24 mouse cellular contexts compared by ENCODE assay signal in the genomic region with DNA sequence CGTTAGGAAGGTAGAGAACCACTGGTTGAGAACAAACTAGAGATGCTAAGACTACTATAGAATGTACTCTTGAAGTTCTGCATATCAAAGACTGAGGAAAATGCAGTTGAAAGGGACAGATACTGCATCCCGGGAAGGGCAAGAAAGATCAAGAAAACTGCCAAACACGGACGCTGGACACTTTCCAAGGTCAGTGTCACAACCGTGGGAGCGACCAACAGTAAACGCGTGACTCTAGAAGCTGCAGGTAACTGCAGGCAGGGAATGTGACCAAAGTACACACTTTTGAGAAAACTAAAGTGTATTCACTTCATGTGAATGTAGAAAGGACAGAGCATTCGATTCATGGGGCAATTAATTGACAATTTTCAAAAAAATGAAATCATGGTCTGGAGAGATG.
DNase-seq lines count a peak whose midpoint lies in the region; ATAC-seq and TF ChIP-seq lines count a peak whose summit lies in the region.
"Had no signal": no experiment of that assay in that cellular context is flagged by ENCODE, and none has a peak within 500 bp of the region (broad histone marks: within the 10 kb centered on the region; RNA-seq: fewer than 3 reads in every experiment).

No protein-coding gene starts in this region.

- no peak overlapping the region for H3K4me2 ChIP-seq in liver, embryonic 12.5 days
- H3K4me2 ChIP-seq: embryonic facial prominence, embryonic 12.5 days; embryonic facial prominence, embryonic 15.5 days; forebrain, embryonic 13.5 days; heart, embryonic 12.5 days; heart, embryonic 15.5 days; hindbrain, embryonic 12.5 days; hindbrain, embryonic 15.5 days had no signal

- no peak for ATAC-seq in liver, embryonic 12.5 days
- ATAC-seq: CD4-positive, CD25-positive, alpha-beta regulatory T cell, adult 4 months; forebrain, embryonic 13.5 days; forebrain, embryonic 16.5 days had no signal

- H3K4me1 ChIP-seq in heart, embryonic 10.5 days, result no peaks in the 10 kb centered on the region
- H3K4me1 ChIP-seq in liver, adult 2 months (ENCODE audit: control insufficient read depth, insufficient read depth, low read length), result no peaks in the 10 kb centered on the region
- H3K4me1 ChIP-seq in liver, embryonic 12.5 days, result no peaks in the 10 kb centered on the region
- H3K4me1 ChIP-seq: embryonic facial prominence, embryonic 12.5 days; embryonic facial prominence, embryonic 15.5 days; forebrain, embryonic 13.5 days; heart, embryonic 12.5 days; heart, embryonic 15.5 days; hindbrain, embryonic 12.5 days; hindbrain, embryonic 15.5 days had no signal

- intact Hi-C loops in heart, postnatal 36 days (cut with DNase I), result no loop called here

- TF ChIP-seq CTCF in liver, adult 2 months (IDR thresholded peaks at IDR 0.05; ENCODE audit: low read depth, low read length), result no peak

- no peaks in the 10 kb centered on the region for H3K36me3 ChIP-seq in heart, embryonic 10.5 days
- H3K36me3 ChIP-seq in liver, adult 2 months (ENCODE audit: control insufficient read depth, insufficient read depth, low read length), result no peaks in the 10 kb centered on the region
- H3K36me3 ChIP-seq in liver, embryonic 12.5 days, result no peaks in the 10 kb centered on the region
- H3K36me3 ChIP-seq: embryonic facial prominence, embryonic 12.5 days; embryonic facial prominence, embryonic 15.5 days; heart, embryonic 12.5 days; heart, embryonic 15.5 days; hindbrain, embryonic 12.5 days; hindbrain, embryonic 15.5 days had no signal

- no peak overlapping the region for H3K27ac ChIP-seq in heart, embryonic 10.5 days
- no peak overlapping the region for H3K27ac ChIP-seq in liver, adult 2 months (replicated peaks; ENCODE audit: insufficient read depth, low read depth, low read length)
- H3K27ac ChIP-seq in liver, embryonic 12.5 days, result no peak overlapping the region
- H3K27ac ChIP-seq: embryonic facial prominence, embryonic 12.5 days; embryonic facial prominence, embryonic 15.5 days; forebrain, embryonic 13.5 days; heart, embryonic 15.5 days; hindbrain, embryonic 12.5 days; hindbrain, embryonic 15.5 days had no signal

- H3K79me2 ChIP-seq in liver, adult 2 months (ENCODE audit: control insufficient read depth, insufficient read depth, low read length), result no peaks in the 10 kb centered on the region

- no peaks in the 10 kb centered on the region for H3K9me3 ChIP-seq in heart, embryonic 10.5 days
- no peaks in the 10 kb centered on the region for H3K9me3 ChIP-seq in liver, embryonic 12.5 days (replicated peaks)
- H3K9me3 ChIP-seq: embryonic facial prominence, embryonic 12.5 days; embryonic facial prominence, embryonic 15.5 days; forebrain, embryonic 13.5 days; heart, embryonic 12.5 days; heart, embryonic 15.5 days; hindbrain, embryonic 12.5 days; hindbrain, embryonic 15.5 days had no signal

- H3K9ac ChIP-seq in liver, adult 2 months (ENCODE audit: low read depth, low read length), result no peak overlapping the region
- no peak overlapping the region for H3K9ac ChIP-seq in liver, embryonic 12.5 days
- H3K9ac ChIP-seq: embryonic facial prominence, embryonic 12.5 days; embryonic facial prominence, embryonic 15.5 days; forebrain, embryonic 13.5 days; heart, embryonic 12.5 days; heart, embryonic 15.5 days; hindbrain, embryonic 12.5 days; hindbrain, embryonic 15.5 days had no signal

- TF ChIP-seq POLR2A in liver, adult 2 months (IDR thresholded peaks at IDR 0.05; ENCODE audit: extremely low read depth, insufficient read depth, low read length), result no peak

- WGBS in heart, embryonic 10.5 days, result 84% methylated on average over 9 of the region's 9 CpGs
- WGBS in liver, adult 2 months, result 39% methylated on average over 9 of the region's 9 CpGs
- WGBS in liver, embryonic 12.5 days (ENCODE audit: insufficient replicate concordance), result 78% methylated on average over 9 of the region's 9 CpGs

- DNase-seq in heart, embryonic 10.5 days (ENCODE audit: low spot score), result peak; percentile 19
- DNase-seq in heart, postnatal 36 days, result no peak
- peak; percentile 30 for DNase-seq in kidney, adult 9 months
- no peak for DNase-seq in kidney, postnatal 4 days
- DNase-seq in liver, adult 2 months (ENCODE audit: extremely low read depth, low read depth, low spot score), result peak; percentile 52
- DNase-seq: adrenal gland, adult 2 months; adrenal gland, postnatal 14 days; cerebellum, adult 11 months; cerebellum, adult 2 months; cerebellum, adult 9-11 months; cerebellum, postnatal 25 days; gastrocnemius, postnatal 10 days; gastrocnemius, postnatal 36 days; heart, postnatal 10 days had no signal

- H3K4me3 ChIP-seq in heart, embryonic 10.5 days, result no peak overlapping the region
- no peak overlapping the region for H3K4me3 ChIP-seq in liver, adult 2 months (ENCODE audit: insufficient read depth, low read depth, low read length)
- no peak overlapping the region for H3K4me3 ChIP-seq in liver, embryonic 12.5 days
- H3K4me3 ChIP-seq: embryonic facial prominence, embryonic 12.5 days; embryonic facial prominence, embryonic 15.5 days; forebrain, embryonic 13.5 days; heart, embryonic 12.5 days; heart, embryonic 15.5 days; hindbrain, embryonic 12.5 days; hindbrain, embryonic 15.5 days had no signal

- peaks cover 6% of the 10 kb centered on the region; the same call in 1 of the 2 replicates for H3K27me3 ChIP-seq in heart, embryonic 10.5 days (ENCODE audit: insufficient read depth, poor library complexity, severe bottlenecking)
- peaks cover 3% of the 10 kb centered on the region; the same call in 1 of the 2 replicates for H3K27me3 ChIP-seq in liver, adult 2 months (ENCODE audit: control insufficient read depth, insufficient read depth, low read length)
- no peaks in the 10 kb centered on the region for H3K27me3 ChIP-seq in liver, embryonic 12.5 days (replicated peaks)
- H3K27me3 ChIP-seq: embryonic facial prominence, embryonic 12.5 days; embryonic facial prominence, embryonic 15.5 days; heart, embryonic 12.5 days; heart, embryonic 15.5 days; hindbrain, embryonic 12.5 days; hindbrain, embryonic 15.5 days had no signal

Comparison
In these comparisons a context has a peak if more than half of its experiments do, and no peak if none do; other contexts are left out.
1. DNase-seq: peak in heart, embryonic 10.5 days (single experiment), kidney, adult 9 months (single experiment) and liver, adult 2 months (single experiment); none in heart, postnatal 36 days (0 of 2) and kidney, postnatal 4 days (0 of 2).